Mouse (Mus musculus) small intestine, adult 2 months (tissue): ENCODE measurements around the gene Selplg.

Experiments
- CTCF ChIP-seq: fragments of 200-500 bp; IDR thresholded peaks from 2 replicates; pipeline ENCODE4 v1.5.1; 2012; ENCODE audit warnings: low read depth, mild to moderate bottlenecking, control low read depth, inconsistent platforms, low read length, moderate library complexity, mixed read lengths; ENCODE audit not compliant: insufficient replicate concordance, insufficient read length; ENCODE audit errors: extremely low read depth
- POLR2A ChIP-seq: fragments of 200-500 bp; IDR thresholded peaks from 2 replicates; pipeline ENCODE4 v1.6.1; 2012; ENCODE audit warnings: low read depth, mild to moderate bottlenecking, control low read depth, inconsistent platforms, low read length, moderate library complexity

GRCm38 (mm10) chr5:113804395-113804966 is 28.0 kb downstream of the Selplg start:
- no peak for TF ChIP-seq CTCF
- no peak for TF ChIP-seq POLR2A
